Mouse (Mus musculus): ENCODE data around the gene Adam3. TPM values are rescaled to one million over a fixed set of nuclear protein-coding genes. Genes with fewer than 3 reads are reported as not detected.

Gene Adam3
- total RNA-seq (2021), result not detected
- polyA plus RNA-seq (2012; rRNA removed), result 0.20 and 0.73 TPM in 2 replicates
- long read RNA-seq, result 0 reads

GRCm38 (mm10) chr8:24725630-24726029 is at the start of gene Adam3:
Gene Adam3, minus strand, starts transcription at chr8:24725852.
- intact Hi-C loops (cut with DNase I), result no loop called here
- no peaks in the 10 kb centered on the region for H3K36me3 ChIP-seq (ENCODE audit: control insufficient read depth, insufficient read depth, low read length)
- no peaks in the 10 kb centered on the region for H3K79me2 ChIP-seq (replicated peaks; ENCODE audit: control insufficient read depth, insufficient read depth, low read length)
- DNase-seq, result no peak
- H3K9ac ChIP-seq (ENCODE audit: low read depth, low read length), result no peak within 1 kb of the TSS
- no peaks in the 10 kb centered on the region; the same call in 1 of the 2 replicates for H3K4me1 ChIP-seq (ENCODE audit: control insufficient read depth, insufficient read depth, low read length)
- no peak within 1 kb of the TSS for H3K27ac ChIP-seq
- no peak for TF ChIP-seq POLR2A (IDR thresholded peaks at IDR 0.05; ENCODE audit: insufficient read depth, low read depth, low read length)
- no peak for TF ChIP-seq CTCF (IDR thresholded peaks at IDR 0.05)
- TF ChIP-seq EP300 (IDR thresholded peaks at IDR 0.05; ENCODE audit: insufficient read depth, low read depth, low read length), result no peak
- no peak within 1 kb of the TSS for H3K4me3 ChIP-seq
- WGBS, result 29% methylated on average over 11 of the region's 11 CpGs
- no peaks in the 10 kb centered on the region for H3K27me3 ChIP-seq (ENCODE audit: control insufficient read depth, insufficient read depth, low read length)

- TF ChIP-seq EP300 (IDR thresholded peaks at IDR 0.05; ENCODE audit: insufficient read depth, low read depth, low read length) (no peak), CTCF (IDR thresholded peaks at IDR 0.05) (no peak), POLR2A (IDR thresholded peaks at IDR 0.05; ENCODE audit: insufficient read depth, low read depth, low read length) (no peak)
- Histone ChIP-seq H3K36me3 (ENCODE audit: control insufficient read depth, insufficient read depth, low read length) (no peaks in the 10 kb centered on the region), H3K4me3 (no peak overlapping the region), H3K9ac (ENCODE audit: low read depth, low read length) (no peak overlapping the region), H3K4me1 (ENCODE audit: control insufficient read depth, insufficient read depth, low read length) (no peaks in the 10 kb centered on the region; the same call in 1 of the 2 replicates), H3K79me2 (replicated peaks; ENCODE audit: control insufficient read depth, insufficient read depth, low read length) (no peaks in the 10 kb centered on the region), H3K27me3 (ENCODE audit: control insufficient read depth, insufficient read depth, low read length) (no peaks in the 10 kb centered on the region), H3K27ac (no peak overlapping the region)
- intact Hi-C loops (cut with DNase I), result no loop called here
- DNase-seq, result no peak
- 75% methylated on average over 16 of the region's 16 CpGs for WGBS
Observed at GRCm38 (mm10) chr8:24724886-24725626, 596 bp downstream of the Adam3 start.

Other genes with a start within 250 kb of the Adam3 start
- gene Adam5, start 98.5 kb upstream of the Adam3 start, total RNA-seq (2021), result under 1 TPM in 1 of 2 experiments, not detected in 1; 0.09 TPM
- 0.23 and 0.27 TPM in 2 replicates for gene Adam5, start 98.5 kb upstream of the Adam3 start, polyA plus RNA-seq (2012; rRNA removed)

Data from heart, adult 2 months (tissue).